Mouse (Mus musculus) fibroblast of lung, adult 2 months (primary cell): ENCODE measurements around the gene Wrap73.
A peak's percentile ranks its signal among the peaks of the same experiment; 100 is the strongest.

Experiments
- DNase-seq: peaks from one replicate; pipeline ENCODE4 v3.0.0-alpha.2; 2011; ENCODE audit warnings: low read depth

Gene Wrap73

GRCm38 (mm10) chr4:154185001-154185400 is 42.8 kb downstream of the Wrap73 start:
- no peak for DNase-seq

GRCm38 (mm10) chr4:154186002-154186537 is 43.9 kb downstream of the Wrap73 start:
- no peak for DNase-seq

GRCm38 (mm10) chr4:154188948-154189347 is 46.8 kb downstream of the Wrap73 start:
- DNase-seq = no peak

- no peak for DNase-seq
These were observed 55.8 kb downstream of the Wrap73 start for GRCm38 (mm10) chr4:154197961-154198360.

GRCm38 (mm10) chr4:154198377-154198961 is 56.3 kb downstream of the Wrap73 start:
- DNase-seq = no peak

GRCm38 (mm10) chr4:154201511-154201910 is 59.3 kb downstream of the Wrap73 start:
- DNase-seq = no peak

GRCm38 (mm10) chr4:154204532-154204931 is 62.4 kb downstream of the Wrap73 start:
- DNase-seq = no peak

- DNase-seq = no peak
These were observed 63.2 kb downstream of the Wrap73 start for GRCm38 (mm10) chr4:154205392-154205791.

- no peak for DNase-seq
These were observed 65.1 kb downstream of the Wrap73 start for GRCm38 (mm10) chr4:154207261-154207660.

- DNase-seq = peak; percentile 76
These were observed 66.9 kb downstream of the Wrap73 start for GRCm38 (mm10) chr4:154209054-154209453.

- DNase-seq = no peak
These were observed 67.7 kb downstream of the Wrap73 start for GRCm38 (mm10) chr4:154209825-154210224.

- DNase-seq = no peak
These were observed 69.3 kb downstream of the Wrap73 start for GRCm38 (mm10) chr4:154211459-154211858.

- no peak for DNase-seq
These were observed 71.4 kb downstream of the Wrap73 start for GRCm38 (mm10) chr4:154213586-154213985.

GRCm38 (mm10) chr4:154214075-154214474 is 71.9 kb downstream of the Wrap73 start:
- DNase-seq = no peak
